Mouse (Mus musculus): ENCODE results near the gene Cep85l. TPM values are rescaled to one million over a fixed set of nuclear protein-coding genes. Genes with fewer than 3 reads are reported as not detected.

Gene Cep85l
- not detected in 2 replicates for polyA plus RNA-seq (2012)

GRCm38 (mm10) chr10:53379709-53380106 is at the start of gene Cep85l:
Gene Cep85l (minus strand): TSS chr10:53379947.
- TF ChIP-seq GATA1 (IDR thresholded peaks at IDR 0.05; ENCODE audit: low read length), result no peak

- no peak for TF ChIP-seq GATA1 (IDR thresholded peaks at IDR 0.05; ENCODE audit: low read length)
These were observed 49.1 kb upstream of the Cep85l start for GRCm38 (mm10) chr10:53428695-53429447.

- no peak for TF ChIP-seq GATA1 (IDR thresholded peaks at IDR 0.05; ENCODE audit: low read length)
These were observed 46.8 kb upstream of the Cep85l start for GRCm38 (mm10) chr10:53426524-53426923.

GRCm38 (mm10) chr10:53423091-53423490 is 43.3 kb upstream of the Cep85l start:
- TF ChIP-seq GATA1 (IDR thresholded peaks at IDR 0.05; ENCODE audit: low read length), result no peak

- no peak for TF ChIP-seq GATA1 (IDR thresholded peaks at IDR 0.05; ENCODE audit: low read length)
These were observed 42.5 kb upstream of the Cep85l start for GRCm38 (mm10) chr10:53422206-53422605.

GRCm38 (mm10) chr10:53421613-53422012 is 41.9 kb upstream of the Cep85l start:
- TF ChIP-seq GATA1 (IDR thresholded peaks at IDR 0.05; ENCODE audit: low read length), result no peak

GRCm38 (mm10) chr10:53420069-53420468 is 40.3 kb upstream of the Cep85l start:
- TF ChIP-seq GATA1 (IDR thresholded peaks at IDR 0.05; ENCODE audit: low read length), result no peak

- TF ChIP-seq GATA1 (IDR thresholded peaks at IDR 0.05; ENCODE audit: low read length), result no peak
These were observed 39.6 kb upstream of the Cep85l start for GRCm38 (mm10) chr10:53419139-53419935.

- no peak for TF ChIP-seq GATA1 (IDR thresholded peaks at IDR 0.05; ENCODE audit: low read length)
These were observed 37.3 kb upstream of the Cep85l start for GRCm38 (mm10) chr10:53417015-53417414.

- TF ChIP-seq GATA1 (IDR thresholded peaks at IDR 0.05; ENCODE audit: low read length), result no peak
These were observed 36.5 kb upstream of the Cep85l start for GRCm38 (mm10) chr10:53416152-53416712.

GRCm38 (mm10) chr10:53415252-53415651 is 35.5 kb upstream of the Cep85l start:
- TF ChIP-seq GATA1 (IDR thresholded peaks at IDR 0.05; ENCODE audit: low read length), result no peak

GRCm38 (mm10) chr10:53414092-53415085 is 34.6 kb upstream of the Cep85l start:
- TF ChIP-seq GATA1 (IDR thresholded peaks at IDR 0.05; ENCODE audit: low read length), result no peak

GRCm38 (mm10) chr10:53412936-53413335 is 33.2 kb upstream of the Cep85l start:
- TF ChIP-seq GATA1 (IDR thresholded peaks at IDR 0.05; ENCODE audit: low read length), result no peak

GRCm38 (mm10) chr10:53412165-53412564 is 32.4 kb upstream of the Cep85l start:
- no peak for TF ChIP-seq GATA1 (IDR thresholded peaks at IDR 0.05; ENCODE audit: low read length)

- no peak for TF ChIP-seq GATA1 (IDR thresholded peaks at IDR 0.05; ENCODE audit: low read length)
These were observed 31.1 kb upstream of the Cep85l start for GRCm38 (mm10) chr10:53410831-53411230.

Data from G1E-ER4 (cell line).